Mouse (Mus musculus): ENCODE measurements around the gene Gfpt1. TPM values are rescaled to one million over a fixed set of nuclear protein-coding genes. Genes with fewer than 3 reads are reported as not detected.
"Not testable (repeated sequence)": the region's sequence is repeated elsewhere in the genome, so short reads cannot be mapped to it uniquely, and the experiment has no call there.

Gene Gfpt1
- total RNA-seq, 2 experiments from 2014 or later: 21.6 to 22.9 TPM

DNA sequence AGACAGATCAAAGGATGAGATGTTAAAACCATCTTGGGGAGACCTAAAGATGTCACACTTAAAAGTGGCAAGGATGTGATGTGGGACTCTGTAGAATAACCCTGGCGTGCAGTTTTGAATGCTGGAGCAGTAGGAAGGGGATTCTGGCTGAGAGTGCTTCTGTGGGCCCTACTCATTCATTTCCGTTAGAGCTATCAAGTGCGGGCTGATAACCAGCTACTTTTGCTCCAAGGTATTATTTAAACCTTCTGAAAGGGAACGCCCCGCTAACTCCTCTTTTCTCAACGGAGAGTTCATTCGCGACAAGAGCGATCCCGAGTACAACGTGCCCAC lies 676 bp upstream of the Gfpt1 start:
- no peak for DNase-seq

GRCm38 (mm10) chr6:87043131-87043516 lies 478 bp downstream of the Gfpt1 start:
- DNase-seq: no peak

DNA sequence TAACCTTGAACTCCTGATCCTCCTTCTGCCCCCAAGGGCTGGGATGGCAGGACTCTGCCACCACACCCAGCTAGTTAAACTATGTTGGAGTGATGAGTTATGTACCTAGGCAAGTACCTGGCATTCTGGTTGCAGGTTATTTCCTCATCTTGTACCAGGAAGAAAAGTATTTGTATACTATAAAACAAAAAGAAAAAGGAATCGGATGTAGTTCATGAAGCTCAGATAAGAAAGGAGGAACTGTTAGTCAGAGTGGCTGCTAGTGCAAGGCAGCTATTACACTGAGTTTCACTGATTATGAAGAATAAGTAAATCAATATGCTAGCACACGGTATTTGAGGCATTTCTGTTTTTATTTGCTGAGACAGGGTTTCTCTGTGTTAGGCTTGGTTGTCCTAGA lies 2.2 kb downstream of the Gfpt1 start:
- no peak for DNase-seq

- DNase-seq: no peak
Measured at GRCm38 (mm10) chr6:87045507-87045906, 2.9 kb downstream of the Gfpt1 start.

GRCm38 (mm10) chr6:87048712-87049111 lies 6.1 kb downstream of the Gfpt1 start:
- DNase-seq: not testable (repeated sequence)

- DNase-seq: no peak
Measured at GRCm38 (mm10) chr6:87051886-87052425, 9.3 kb downstream of the Gfpt1 start.

DNA sequence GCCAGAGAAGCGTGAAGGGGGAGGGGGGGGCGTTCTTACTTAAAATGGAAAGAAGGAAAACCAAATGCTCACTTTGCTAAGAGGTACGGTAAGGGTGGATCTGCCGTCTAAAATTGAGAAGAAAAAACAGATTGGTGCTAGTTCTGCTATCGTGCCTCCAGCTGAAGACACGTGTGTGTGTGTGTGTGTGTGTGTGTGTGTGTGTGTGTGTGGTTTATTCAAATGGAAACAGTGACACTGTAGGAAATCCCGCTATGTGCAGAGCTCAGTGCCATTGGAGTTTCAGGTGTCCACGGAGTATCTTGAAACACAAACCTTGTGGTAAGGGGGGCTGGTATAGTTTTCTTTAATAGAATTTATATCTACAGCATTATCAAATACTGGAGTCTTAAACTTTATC lies 11.5 kb downstream of the Gfpt1 start:
- DNase-seq: no peak

- no peak for DNase-seq
Measured at GRCm38 (mm10) chr6:87059754-87060153, 17.1 kb downstream of the Gfpt1 start.

DNA sequence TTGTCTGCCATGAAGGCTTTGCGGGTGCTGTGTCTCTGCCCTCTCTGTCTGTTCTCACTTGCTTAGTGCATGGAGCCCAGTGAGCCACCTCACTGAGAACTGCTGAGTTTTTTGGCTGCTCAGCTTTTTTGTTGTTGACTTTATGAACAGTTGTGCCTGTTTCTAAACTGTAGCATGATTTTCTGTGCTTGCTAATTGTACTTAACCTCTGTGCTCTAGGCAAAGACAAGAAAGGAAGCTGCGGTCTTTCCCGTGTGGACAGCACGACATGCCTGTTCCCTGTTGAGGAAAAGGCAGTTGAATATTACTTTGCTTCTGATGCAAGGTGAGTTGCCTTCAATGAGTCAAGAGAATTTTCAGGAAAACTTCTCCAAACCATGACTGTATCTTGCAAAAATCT lies 20.9 kb downstream of the Gfpt1 start:
- DNase-seq: no peak

DNA sequence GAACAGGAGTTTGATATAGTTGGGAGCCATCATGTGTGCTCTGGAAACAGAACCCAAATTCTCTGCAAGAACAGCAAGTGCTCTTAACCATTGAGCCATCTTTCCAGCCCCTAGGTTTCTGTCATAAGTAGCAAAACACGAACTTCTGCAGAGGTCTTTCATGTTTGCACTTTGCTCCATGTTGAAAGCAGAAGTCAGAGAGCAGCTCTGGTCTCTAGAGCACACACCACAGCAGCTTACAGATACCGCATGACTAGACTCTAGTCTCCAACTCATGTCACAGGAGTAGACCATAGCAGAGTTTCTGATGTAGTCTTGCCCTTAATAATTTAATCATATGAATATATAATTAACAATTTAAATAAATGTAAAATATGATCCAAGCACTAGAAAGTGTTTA lies 25.6 kb downstream of the Gfpt1 start:
- DNase-seq: no peak

GRCm38 (mm10) chr6:87069195-87069900 lies 26.7 kb downstream of the Gfpt1 start:
- DNase-seq: no peak

DNA sequence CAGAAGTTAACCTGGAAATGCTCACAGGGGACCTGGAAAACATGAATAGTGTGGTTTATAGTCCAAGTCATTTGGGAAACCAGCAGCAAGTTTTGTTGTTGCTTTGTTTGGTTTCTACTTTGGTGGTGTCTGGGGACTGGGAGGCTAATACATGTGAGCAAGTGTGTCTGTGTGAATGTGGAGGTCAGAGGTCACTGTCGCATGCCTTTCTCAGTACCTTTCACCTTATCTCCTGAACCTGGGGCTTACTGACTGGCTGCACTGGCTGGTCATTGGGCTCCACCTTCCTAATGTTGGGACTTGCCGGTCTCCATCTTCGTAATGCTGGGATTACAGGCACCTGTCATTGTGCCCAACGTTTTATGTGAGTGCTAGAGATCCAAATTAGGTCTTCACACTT lies 28.0 kb downstream of the Gfpt1 start:
- DNase-seq: no peak

GRCm38 (mm10) chr6:87072759-87073158 lies 30.1 kb downstream of the Gfpt1 start:
- DNase-seq: no peak

DNA sequence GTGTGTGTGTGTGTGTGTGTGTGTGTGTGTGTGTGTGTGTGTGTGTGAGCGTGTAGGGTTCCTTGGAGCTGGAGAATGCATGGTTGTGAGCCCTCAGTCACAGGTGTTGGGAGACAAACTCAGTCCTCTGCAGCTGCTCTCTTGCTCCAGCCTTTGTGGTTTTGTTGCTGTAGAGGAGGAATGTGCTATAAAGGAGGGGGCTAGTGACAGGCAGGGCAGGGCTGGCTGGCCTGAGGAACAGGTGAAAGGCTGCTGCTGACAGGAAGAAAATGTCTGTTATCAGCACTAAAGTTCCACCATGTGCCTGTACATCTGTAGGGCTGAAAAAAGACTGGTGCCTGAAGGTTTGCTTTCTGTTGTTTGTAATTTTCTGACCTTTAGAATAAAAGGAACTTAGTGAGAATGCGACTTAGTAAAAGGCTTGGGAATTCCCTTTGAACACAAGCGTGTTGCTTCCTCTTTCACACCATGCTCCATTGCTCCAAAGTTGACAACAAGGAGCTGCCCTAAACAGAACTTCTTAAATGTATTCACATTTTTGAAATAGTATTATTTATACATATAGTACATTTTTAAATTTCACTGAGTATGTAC lies 32.5 kb downstream of the Gfpt1 start:
- no peak for DNase-seq

DNA sequence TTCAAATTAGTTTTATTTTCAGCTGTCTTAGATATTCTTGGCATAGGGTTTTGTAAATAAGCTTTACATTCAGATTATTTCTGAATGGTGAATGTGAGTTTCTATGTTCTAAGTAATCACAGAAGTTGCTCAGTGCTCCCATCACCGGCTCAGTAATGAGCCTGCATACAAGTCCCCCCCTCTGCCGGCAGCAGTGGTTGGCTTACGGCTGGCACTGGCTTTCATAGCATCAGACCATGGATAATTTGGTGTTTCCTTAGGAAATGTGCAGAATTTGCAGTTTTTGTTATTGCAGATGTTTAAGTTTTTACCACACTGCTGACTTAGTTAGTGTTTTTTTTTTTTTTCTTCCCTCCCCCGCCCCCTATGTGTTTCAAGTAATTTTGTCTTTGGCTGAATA lies 36.8 kb downstream of the Gfpt1 start:
- no peak for DNase-seq

DNA sequence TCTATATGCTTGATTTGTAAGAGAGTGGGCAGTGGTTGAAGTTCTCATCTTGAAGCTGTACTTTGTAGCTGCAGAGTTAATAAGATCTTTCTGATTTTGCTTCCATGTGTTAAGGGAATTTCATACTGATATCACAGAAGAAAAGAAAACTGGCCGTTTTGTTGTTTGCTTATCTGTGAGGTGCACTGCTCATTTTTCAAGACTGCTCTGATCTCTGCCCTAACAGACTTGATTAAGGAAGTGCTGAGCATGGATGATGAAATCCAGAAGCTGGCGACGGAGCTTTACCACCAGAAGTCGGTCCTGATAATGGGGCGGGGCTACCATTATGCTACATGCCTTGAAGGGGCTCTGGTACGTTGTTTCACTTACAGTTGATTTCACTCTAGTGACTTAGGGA lies 42.4 kb downstream of the Gfpt1 start:
- no peak for DNase-seq

DNA sequence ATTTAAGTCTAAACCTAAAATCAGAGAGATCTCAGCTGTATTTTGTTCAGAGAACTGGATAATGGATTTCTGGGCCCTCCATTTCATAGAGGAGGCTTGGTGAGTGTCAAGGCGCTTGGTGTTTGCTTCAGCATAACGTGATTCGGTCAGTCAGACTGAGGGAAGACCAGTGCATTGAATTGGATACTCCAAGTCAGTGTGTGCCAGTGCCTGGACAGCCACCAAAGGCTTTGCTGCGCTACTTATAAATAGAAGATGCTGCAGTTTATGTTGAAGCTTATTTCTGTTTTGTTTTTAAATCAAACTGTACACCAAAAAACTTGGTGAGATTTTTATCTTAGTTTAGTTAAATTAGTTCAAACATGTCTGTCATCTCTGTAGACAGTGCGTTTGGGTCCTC lies 45.7 kb downstream of the Gfpt1 start:
- DNase-seq: no peak

GRCm38 (mm10) chr6:87090877-87091276 lies 48.2 kb downstream of the Gfpt1 start:
- no peak for DNase-seq

GRCm38 (mm10) chr6:87092476-87092875 lies 49.8 kb downstream of the Gfpt1 start:
- no peak for DNase-seq

GRCm38 (mm10) chr6:87093631-87094030 lies 51.0 kb downstream of the Gfpt1 start:
- not testable (repeated sequence) for DNase-seq

GRCm38 (mm10) chr6:87099261-87099660 lies 56.6 kb downstream of the Gfpt1 start:
- DNase-seq: no peak

GRCm38 (mm10) chr6:87099671-87100296 lies 57.1 kb downstream of the Gfpt1 start:
- DNase-seq: peak; percentile 50

DNA sequence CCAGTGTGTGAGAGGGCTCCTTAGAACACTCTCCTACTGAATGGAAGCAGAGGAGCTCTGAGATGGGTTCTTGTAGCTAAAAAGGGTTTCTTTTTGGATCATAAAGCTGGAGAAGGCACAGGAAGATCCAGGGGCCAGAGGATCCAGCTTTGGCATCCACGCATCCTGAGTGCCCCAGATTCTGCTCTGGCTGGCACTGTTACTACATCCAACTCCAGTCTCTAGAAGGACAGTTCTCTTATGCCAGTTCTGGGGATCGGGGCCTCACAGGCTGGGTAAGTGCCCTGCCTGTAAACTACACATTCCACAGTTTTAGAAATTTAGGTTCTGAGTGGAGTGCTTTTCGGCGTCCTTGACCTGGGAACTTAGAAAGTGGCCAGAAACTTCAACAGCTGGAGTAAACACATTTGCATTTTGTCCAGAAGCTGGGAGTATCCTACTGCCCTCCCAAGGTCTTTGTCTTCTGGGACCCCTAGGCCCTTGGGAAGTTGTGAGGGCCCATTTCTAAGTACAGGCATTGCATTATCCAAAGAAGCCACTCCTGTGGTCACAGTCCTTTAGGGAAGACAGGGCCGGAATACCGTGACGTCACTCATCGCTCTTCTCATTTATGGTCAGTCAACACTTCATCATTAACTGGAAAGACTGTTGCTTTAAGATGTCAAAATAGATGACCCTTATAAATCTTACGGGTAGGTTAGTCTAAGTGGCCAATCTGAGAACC lies 57.8 kb downstream of the Gfpt1 start:
- no peak for DNase-seq

All from heart, postnatal 4 days (tissue).